Mouse (Mus musculus) lung, postnatal 0 days (tissue): ENCODE measurements at regions not wholly inside any gene's neighbourhood (a gene's known extent, or its start where the extent isn't known, plus 50 kb on each side); places are given as distances from the start of the nearest gene placed in this dataset.

Source experiments
- ATAC-seq: fragments of 200-750 bp; cut with Nextera tagmentation; 2 replicates; pipeline ENCODE4 v1.8.0; 2017; ENCODE audit warnings: moderate library complexity
- DNase-seq: peaks from one replicate; pipeline ENCODE4 v3.0.0-alpha.2; 2016; ENCODE audit warnings: low spot score
- H3K27ac ChIP-seq: fragments of 300-500 bp; sonication (generic); 2 replicates; pipeline ENCODE4 v1.5.1; 2014; ENCODE audit warnings: antibody characterized with exemption, mild to moderate bottlenecking, low read length, mixed read lengths
- H3K27me3 ChIP-seq: fragments of 300-500 bp; sonication (generic); replicated peaks from 2 replicates; pipeline ENCODE4 v1.6.1; 2014; ENCODE audit warnings: low read length, mixed read lengths; ENCODE audit not compliant: insufficient read depth
- H3K36me3 ChIP-seq: fragments of 300-500 bp; sonication (generic); 2 replicates; pipeline ENCODE4 v1.6.1; 2014; ENCODE audit warnings: low read length, mixed read lengths; ENCODE audit not compliant: insufficient read depth
- H3K4me1 ChIP-seq: fragments of 300-500 bp; sonication (generic); 2 replicates; pipeline ENCODE4 v1.6.1; 2014; ENCODE audit warnings: antibody characterized with exemption, low read depth, low read length, mixed read lengths; ENCODE audit not compliant: insufficient read depth
- H3K4me2 ChIP-seq: fragments of 300-500 bp; sonication (generic); replicated peaks from 2 replicates; pipeline ENCODE4 v1.6.1; 2014; ENCODE audit warnings: low read depth, mild to moderate bottlenecking, low read length, moderate library complexity, mixed read lengths
- H3K4me3 ChIP-seq: fragments of 300-500 bp; sonication (generic); 2 replicates; pipeline ENCODE4 v1.5.1; 2014; ENCODE audit warnings: low read depth, low read length
- H3K9ac ChIP-seq: fragments of 300-500 bp; sonication (generic); replicated peaks from 2 replicates; pipeline ENCODE4 v1.6.1; 2014; ENCODE audit warnings: low read depth, mild to moderate bottlenecking
- H3K9me3 ChIP-seq: fragments of 300-500 bp; sonication (generic); 2 replicates; pipeline ENCODE4 v1.6.1; 2016; ENCODE audit warnings: low read length, mixed read lengths
- CTCF ChIP-seq: IDR thresholded peaks from 2 replicates; pipeline ENCODE4 v1.5.1; 2016; ENCODE audit warnings: antibody characterized with exemption, mild to moderate bottlenecking
- EP300 ChIP-seq: IDR thresholded peaks from 2 replicates; pipeline ENCODE4 v1.6.1; 2016; ENCODE audit warnings: antibody characterized with exemption, mild to moderate bottlenecking, control low read depth
- WGBS: fragments of 180-500 bp; shearing (Covaris S2); extraction: QIAGEN DNeasy Blood & Tissue Kit; methylation state at CpG from one replicate; pipeline ENCODE4 v1.1.7; 2014; 5-methylcytosine and 5-hydroxymethylcytosine counted together

DNA sequence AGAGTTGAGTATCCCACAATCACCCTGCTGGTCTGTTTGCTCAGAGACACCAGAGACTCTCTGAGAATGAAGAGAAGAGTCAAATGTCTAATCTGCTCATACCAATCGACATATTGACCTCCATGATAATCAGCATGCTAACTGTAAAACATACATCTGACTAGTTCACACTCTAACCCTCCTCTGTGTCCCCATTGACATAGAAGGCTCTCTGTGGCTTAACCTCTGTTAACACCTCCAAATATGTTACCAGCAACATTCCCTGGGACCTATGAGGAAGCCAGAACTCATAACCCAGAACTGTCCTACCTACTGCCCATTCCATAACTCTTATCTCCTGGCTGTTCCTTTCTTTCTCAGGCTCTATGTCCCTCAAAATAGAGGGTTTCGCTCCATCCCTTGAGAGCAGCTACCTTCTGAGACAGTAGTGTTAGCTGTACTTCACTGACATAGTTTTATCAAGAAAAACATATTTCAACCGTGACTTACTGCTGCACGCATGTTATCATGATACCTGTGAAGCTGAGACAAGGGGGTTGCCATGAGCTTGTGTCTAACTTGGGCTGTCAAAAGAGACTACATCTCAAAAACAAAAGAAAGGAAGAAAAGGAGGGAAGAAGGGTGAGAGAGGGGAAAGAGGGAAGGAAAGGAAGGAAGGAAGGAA is 135.6 kb downstream of the Gsdmc2 start:
- H3K27ac ChIP-seq: no peak overlapping the region
- no peak overlapping the region for H3K4me3 ChIP-seq
- no peak for ATAC-seq
- H3K4me1 ChIP-seq: no peaks in the 10 kb centered on the region
- H3K36me3 ChIP-seq: no peaks in the 10 kb centered on the region
- no peak overlapping the region for H3K9ac ChIP-seq
- no peak overlapping the region for H3K4me2 ChIP-seq
- no peaks in the 10 kb centered on the region for H3K27me3 ChIP-seq
- DNase-seq: no peak
- 92% methylated on average over 4 of the region's 4 CpGs for WGBS
- no peaks in the 10 kb centered on the region for H3K9me3 ChIP-seq
- no peak for TF ChIP-seq EP300
- no peak for TF ChIP-seq CTCF

DNA sequence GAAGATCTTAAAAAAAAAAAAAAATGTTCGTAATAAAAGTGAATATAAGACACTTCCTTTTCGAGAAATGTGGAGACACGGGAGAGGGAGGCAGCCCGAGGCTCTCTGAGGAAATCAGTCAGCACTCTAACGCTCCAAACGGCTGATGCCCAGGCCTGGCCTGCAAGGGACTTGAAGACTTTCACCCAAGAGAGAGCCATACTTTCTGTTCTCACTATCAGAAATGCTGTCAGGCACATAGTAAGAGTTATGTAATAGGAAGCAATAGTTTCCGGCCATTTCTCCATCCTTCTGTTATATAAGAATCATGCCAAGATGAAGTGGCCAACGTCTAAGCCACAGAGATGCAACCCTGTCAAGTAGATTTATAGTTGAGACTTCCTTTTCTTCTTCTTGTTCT is 140.3 kb downstream of the Gsdmc2 start:
- H3K4me3 ChIP-seq: no peak overlapping the region
- peak; percentile 16 for DNase-seq
- no peaks in the 10 kb centered on the region for H3K27me3 ChIP-seq
- no peaks in the 10 kb centered on the region for H3K9me3 ChIP-seq
- no peak overlapping the region for H3K9ac ChIP-seq
- no peak for TF ChIP-seq CTCF
- TF ChIP-seq EP300: no peak
- no peaks in the 10 kb centered on the region for H3K36me3 ChIP-seq
- no peaks in the 10 kb centered on the region for H3K4me1 ChIP-seq
- H3K27ac ChIP-seq: no peak overlapping the region
- H3K4me2 ChIP-seq: no peak overlapping the region
- ATAC-seq: no peak
- WGBS: 63% methylated on average over 8 of the region's 8 CpGs

DNA sequence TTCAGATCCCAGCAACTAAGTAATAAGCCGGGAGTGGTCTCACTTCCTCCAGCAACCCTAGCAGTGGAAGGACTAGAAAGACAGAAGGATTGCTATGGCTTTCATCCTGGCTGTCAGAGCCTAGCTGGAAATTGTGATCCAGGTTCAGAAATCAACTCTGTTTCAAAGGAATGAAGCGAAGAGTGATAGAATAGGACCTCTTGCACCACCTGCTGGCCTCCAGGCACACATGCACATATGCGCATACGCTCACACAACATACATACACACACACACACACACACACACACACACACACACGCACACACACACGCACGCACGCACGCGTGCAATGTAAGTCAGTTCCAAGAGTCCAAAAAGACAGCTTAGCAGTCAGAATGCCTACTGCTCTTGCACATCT is 147.1 kb downstream of the Gsdmc2 start:
- Histone ChIP-seq H3K9ac (no peak overlapping the region), H3K4me2 (no peak overlapping the region), H3K4me3 (no peak overlapping the region), H3K27ac (no peak overlapping the region), H3K9me3 (no peaks in the 10 kb centered on the region), H3K36me3 (no peaks in the 10 kb centered on the region), H3K4me1 (no peaks in the 10 kb centered on the region), H3K27me3 (no peaks in the 10 kb centered on the region)
- DNase-seq: no peak
- TF ChIP-seq CTCF (no peak), EP300 (no peak)
- ATAC-seq: no peak
- 97% methylated on average over 10 of the region's 10 CpGs for WGBS

DNA sequence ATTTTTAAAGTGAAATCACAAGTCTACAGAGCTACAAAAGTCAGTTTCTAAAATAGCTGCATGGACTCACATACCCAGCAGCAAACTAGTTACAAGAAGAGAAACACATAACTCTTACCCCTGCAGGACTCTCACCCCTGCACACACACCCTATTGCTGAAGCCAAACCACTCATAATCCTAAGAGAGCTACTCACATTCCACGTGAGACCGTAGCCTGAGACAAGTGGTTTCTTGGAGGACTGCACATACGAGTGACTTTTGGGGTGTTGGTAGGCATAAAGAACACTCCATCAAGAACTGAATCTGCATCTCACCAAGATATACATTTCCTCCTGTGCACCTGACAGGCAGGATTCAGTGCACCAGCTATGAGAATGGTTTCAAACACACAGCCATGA is 150.8 kb downstream of the Gsdmc2 start:
- DNase-seq: peak; percentile 26
- H3K9ac ChIP-seq: no peak overlapping the region
- 61% methylated on average over 3 of the region's 3 CpGs for WGBS
- H3K9me3 ChIP-seq: no peaks in the 10 kb centered on the region
- H3K27me3 ChIP-seq: no peaks in the 10 kb centered on the region
- no peak overlapping the region for H3K4me2 ChIP-seq
- H3K36me3 ChIP-seq: no peaks in the 10 kb centered on the region
- H3K4me1 ChIP-seq: no peaks in the 10 kb centered on the region
- H3K27ac ChIP-seq: no peak overlapping the region
- TF ChIP-seq CTCF (no peak), EP300 (no peak)
- no peak overlapping the region for H3K4me3 ChIP-seq
- peak; percentile 54 for ATAC-seq

DNA sequence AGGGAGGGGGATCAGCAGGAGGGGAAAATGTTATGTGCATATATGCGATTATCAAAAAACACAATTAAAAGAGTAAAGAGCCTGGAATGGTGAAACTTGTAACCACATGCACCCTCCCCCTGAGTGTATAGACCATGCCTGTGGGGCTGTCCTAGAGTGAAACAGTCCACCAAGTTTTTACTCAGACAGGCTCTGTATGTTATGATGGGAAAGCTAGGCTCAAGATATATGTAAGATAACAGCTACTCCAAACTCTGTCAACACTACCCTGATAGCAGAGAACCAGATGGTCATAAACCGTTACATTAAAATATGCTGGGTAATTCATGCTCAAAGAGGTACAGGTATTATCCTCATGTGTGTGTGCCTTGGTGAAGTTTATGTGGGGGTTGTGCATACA is 151.4 kb downstream of the Gsdmc2 start:
- no peak overlapping the region for H3K27ac ChIP-seq
- no peak overlapping the region for H3K9ac ChIP-seq
- WGBS: 77% methylated on average over 2 of the region's 2 CpGs
- DNase-seq: no peak
- no peak overlapping the region for H3K4me2 ChIP-seq
- H3K9me3 ChIP-seq: no peaks in the 10 kb centered on the region
- ATAC-seq: no peak
- no peak for TF ChIP-seq EP300
- no peak for TF ChIP-seq CTCF
- no peak overlapping the region for H3K4me3 ChIP-seq
- no peaks in the 10 kb centered on the region for H3K4me1 ChIP-seq
- no peaks in the 10 kb centered on the region for H3K36me3 ChIP-seq
- no peaks in the 10 kb centered on the region for H3K27me3 ChIP-seq

DNA sequence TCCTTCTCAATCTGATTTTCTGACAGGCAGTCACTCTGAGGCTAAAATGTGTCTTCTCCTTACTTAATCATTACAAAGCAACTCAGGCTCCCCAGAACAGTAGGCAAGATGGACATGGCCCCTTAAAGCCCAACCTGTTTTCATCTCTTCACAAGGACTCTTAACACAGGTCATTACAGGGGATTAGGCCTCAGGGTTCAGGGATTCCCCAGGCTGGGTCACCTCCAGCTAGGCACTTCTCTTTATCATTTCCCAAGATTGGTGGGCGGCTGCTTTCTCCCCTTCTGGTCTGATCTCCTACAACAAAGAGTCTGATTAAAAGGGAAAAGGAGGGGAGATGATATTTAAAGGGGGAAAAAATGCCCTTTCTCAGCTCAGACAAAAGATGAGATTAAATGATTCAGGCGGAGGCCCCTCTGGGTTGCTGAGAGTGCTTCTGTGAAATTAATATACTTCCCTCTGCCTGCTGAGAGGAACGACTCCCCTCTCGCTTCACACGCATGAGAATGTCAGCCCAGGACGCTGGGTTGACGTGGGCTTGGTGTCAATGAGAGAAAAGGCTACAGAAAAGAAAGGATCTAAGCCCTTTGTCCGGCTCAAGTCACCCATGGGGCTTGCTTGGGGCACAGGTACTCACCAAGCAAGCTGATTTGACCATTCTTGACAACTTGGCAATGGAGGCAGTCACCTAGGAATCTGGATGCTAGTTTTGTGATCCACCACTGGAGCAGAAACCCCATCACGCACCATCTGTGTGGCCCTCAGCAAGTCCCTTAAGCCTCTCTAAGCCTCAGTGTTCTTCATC is 152.3 kb downstream of the Gsdmc2 start:
- H3K9ac ChIP-seq: no peak overlapping the region
- WGBS: 69% methylated on average over 9 of the region's 9 CpGs
- ATAC-seq (no peak), DNase-seq (no peak)
- H3K27me3 ChIP-seq: no peaks in the 10 kb centered on the region
- no peak overlapping the region for H3K27ac ChIP-seq
- H3K36me3 ChIP-seq: no peaks in the 10 kb centered on the region
- no peaks in the 10 kb centered on the region for H3K9me3 ChIP-seq
- H3K4me1 ChIP-seq: no peaks in the 10 kb centered on the region
- H3K4me2 ChIP-seq: no peak overlapping the region
- H3K4me3 ChIP-seq: no peak overlapping the region
- TF ChIP-seq EP300 (no peak), CTCF (no peak)
